Mouse (Mus musculus) E14TG2a.4 (cell line): ENCODE data around the gene Sertad2.
A peak's percentile ranks its signal among the peaks of the same experiment; 100 is the strongest.

Experiments
- CTCF ChIP-seq: conservative IDR thresholded peaks from 2 replicates; pipeline ENCODE4 v1.5.1; 2014; ENCODE audit warnings: low read length
- NANOG ChIP-seq: IDR thresholded peaks from 2 replicates; pipeline ENCODE4 v1.6.1; 2014; ENCODE audit warnings: borderline replicate concordance, low read length, mixed read lengths

- no peak for TF ChIP-seq CTCF
- TF ChIP-seq NANOG: peak; percentile 85
These were observed 6.4 kb downstream of the Sertad2 start for GRCm38 (mm10) chr11:20549481-20549880.
